Mouse (Mus musculus) left cerebral cortex, adult 6 months (tissue): ENCODE results near the gene Gm37419. TPM values are rescaled to one million over a fixed set of nuclear protein-coding genes. Genes with fewer than 3 reads are reported as not detected.

ENCODE experiments used
- long read RNA-seq, 2 experiments: library from polyadenylated mRNA; unstranded; transcript quantifications; one replicate each; pipeline ENCODE4 v2.0.0; 2019 to 2020
- polyA plus RNA-seq: library from polyadenylated mRNA; unstranded; fragments of <200 nt; fragmentation: Nextera tagmentation; gene quantifications from 2 replicates; pipeline ENCODE4 v1.2.3, GENCODE M21; 2021

Gm37419 gene
- not detected in 2 replicates for polyA plus RNA-seq
- long read RNA-seq, experiment 1: 0 reads
- long read RNA-seq, experiment 2: 0 reads

GRCm38 (mm10) chr16:23988466-23989208 lies at the start of gene Gm37419, which contains the start of gene Bcl6:
Gene Gm37419 (plus strand): TSS chr16:23988482.
Gene Bcl6 (minus strand): TSS chr16:23988852.

Other genes starting within 250 kb of the Gm37419 start
- 137 and 180 TPM in 2 replicates for gene Sst, start 97.5 kb upstream of the Gm37419 start, polyA plus RNA-seq
- gene Rtp2, start 56.1 kb upstream of the Gm37419 start, polyA plus RNA-seq: not detected in 2 replicates
- 9.1 and 12.0 TPM in 2 replicates for gene Bcl6, start 370 bp downstream of the Gm37419 start, polyA plus RNA-seq